Mouse (Mus musculus): ENCODE data around the gene 4930518I15Rik. TPM values are rescaled to one million over a fixed set of nuclear protein-coding genes. Genes with fewer than 3 reads are reported as not detected.

4930518I15Rik gene
- total RNA-seq, 1 experiment from 2014 or later = 6.9 TPM

- ATAC-seq (ENCODE audit: extremely low read depth, insufficient number of reproducible peaks, low FRiP score, poor library complexity, severe bottlenecking) = no peak
Observed at GRCm38 (mm10) chr2:156811556-156811955, 46.2 kb downstream of the 4930518I15Rik start.

- ATAC-seq (ENCODE audit: extremely low read depth, insufficient number of reproducible peaks, low FRiP score, poor library complexity, severe bottlenecking) = no peak
Observed at GRCm38 (mm10) chr2:156810716-156811115, 47.0 kb downstream of the 4930518I15Rik start.

GRCm38 (mm10) chr2:156809579-156809978, 48.2 kb downstream of the 4930518I15Rik start:
- peak; percentile 33; the same call in 1 of the 2 replicates for ATAC-seq (ENCODE audit: extremely low read depth, insufficient number of reproducible peaks, low FRiP score, poor library complexity, severe bottlenecking)

- ATAC-seq (ENCODE audit: extremely low read depth, insufficient number of reproducible peaks, low FRiP score, poor library complexity, severe bottlenecking) = no peak
Observed at GRCm38 (mm10) chr2:156806886-156807285, 50.9 kb downstream of the 4930518I15Rik start.

Other genes starting within 250 kb of the 4930518I15Rik start
- gene Dlgap4, start 244.2 kb downstream of the 4930518I15Rik start, total RNA-seq (2017) = 52.9 and 90.3 TPM in 2 replicates
- gene Myl9, start 82.5 kb downstream of the 4930518I15Rik start, total RNA-seq (2017) = 22.3 and 27.6 TPM in 2 replicates
- 9.9 and 15.8 TPM in 2 replicates for gene Tgif2, start 17.9 kb downstream of the 4930518I15Rik start, total RNA-seq (2017)
- 107 and 115 TPM in 2 replicates for gene Rab5if, start 5.2 kb upstream of the 4930518I15Rik start, total RNA-seq (2017)
- gene Sla2, start 29.2 kb upstream of the 4930518I15Rik start, total RNA-seq (2017) = 4.8 and 5.5 TPM in 2 replicates
- gene Ndrg3, start 134.1 kb upstream of the 4930518I15Rik start, total RNA-seq (2017) = 34.4 and 43.1 TPM in 2 replicates
- 11.0 and 14.4 TPM in 2 replicates for gene Dsn1, start 149.2 kb upstream of the 4930518I15Rik start, total RNA-seq (2017)
- 0.23 and 0.25 TPM in 2 replicates for gene Soga1, start 221.3 kb upstream of the 4930518I15Rik start, total RNA-seq (2017)
- not detected in 2 replicates for gene Tldc2, start 229.1 kb upstream of the 4930518I15Rik start, total RNA-seq (2017)